Mouse (Mus musculus): Measurements from ENCODE around the gene Trf.
"Not testable (repeated sequence)": the region's sequence is repeated elsewhere in the genome, so short reads cannot be mapped to it uniquely, and the experiment has no call there.

Trf gene

DNA sequence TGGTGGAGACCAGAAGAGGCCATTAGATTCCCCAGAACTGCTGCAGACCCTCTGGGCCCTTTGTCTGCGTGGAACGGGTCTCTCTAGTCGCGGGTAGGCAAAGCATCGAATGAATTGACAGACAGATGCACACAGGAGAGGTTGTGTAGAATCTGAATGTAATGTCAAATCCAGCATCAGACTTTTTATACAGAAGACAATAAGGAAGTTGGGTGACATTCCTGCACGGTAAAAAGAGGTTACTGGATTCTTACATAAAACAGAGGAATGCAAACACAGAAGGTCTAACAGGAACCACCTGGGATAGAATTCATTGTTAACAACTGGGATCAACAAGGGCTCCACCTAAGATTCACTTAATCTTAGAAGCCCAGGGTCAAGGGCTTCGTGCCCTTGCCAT lies 75.1 kb downstream of the Trf start:
- not testable (repeated sequence) for DNase-seq (ENCODE audit: extremely low read depth, low read depth, low spot score)

- DNase-seq (ENCODE audit: extremely low read depth, low read depth, low spot score), result no peak
These were observed 75.7 kb downstream of the Trf start for GRCm38 (mm10) chr9:103154568-103154967.
